Mouse (Mus musculus) cerebellum, adult 2 months (tissue): ENCODE measurements at regions not wholly inside any gene's neighbourhood (a gene's known extent, or its start where the extent isn't known, plus 50 kb on each side); places are given as distances from the start of the nearest gene placed in this dataset.

ENCODE experiments used
- DNase-seq, 2 experiments: peaks; one replicate each; pipeline ENCODE4 v3.0.0; 2021
- H3K27ac ChIP-seq: fragments of 200-500 bp; 2 replicates; pipeline ENCODE4 v1.5.1; 2012; ENCODE audit warnings: low read length, control low read depth, inconsistent platforms; ENCODE audit not compliant: insufficient read depth
- H3K27me3 ChIP-seq: fragments of 200-500 bp; 2 replicates; pipeline ENCODE4 v1.6.1; 2012; ENCODE audit warnings: inconsistent platforms, mild to moderate bottlenecking, low read length, moderate library complexity; ENCODE audit not compliant: control insufficient read depth, insufficient read depth
- H3K4me1 ChIP-seq: fragments of 200-500 bp; 2 replicates; pipeline ENCODE4 v1.6.1; 2011; ENCODE audit warnings: low read length; ENCODE audit not compliant: control insufficient read depth, insufficient read depth
- H3K4me3 ChIP-seq: fragments of 200-500 bp; replicated peaks from 2 replicates; pipeline ENCODE3; 2011; ENCODE audit warnings: mild to moderate bottlenecking, low read depth, low read length, control low read depth; ENCODE audit not compliant: insufficient read depth
- CTCF ChIP-seq: fragments of 200-500 bp; IDR thresholded peaks from 2 replicates; pipeline ENCODE4 v1.5.1; 2011; ENCODE audit warnings: low read depth, mild to moderate bottlenecking, control low read depth, low read length, moderate library complexity, borderline replicate concordance; ENCODE audit not compliant: insufficient read depth
- POLR2A ChIP-seq: fragments of 200-500 bp; IDR thresholded peaks from 2 replicates; pipeline ENCODE4 v1.6.1; 2011; ENCODE audit warnings: low read length, control low read depth, borderline replicate concordance; ENCODE audit not compliant: insufficient read depth
- WGBS: fragments of 180-500 bp; shearing (Covaris S2); methylation state at CpG from one replicate; pipeline ENCODE4 v1.1.7; 2018; 5-methylcytosine and 5-hydroxymethylcytosine counted together

GRCm38 (mm10) chr10:83976548-83976947 is 253.9 kb downstream of the 1500009L16Rik start:
- no peak overlapping the region for H3K4me3 ChIP-seq

GRCm38 (mm10) chr10:83979930-83980329 is 257.3 kb downstream of the 1500009L16Rik start:
- no peak for TF ChIP-seq POLR2A
- TF ChIP-seq CTCF: no peak
- no peak overlapping the region for H3K27ac ChIP-seq
- H3K27me3 ChIP-seq: no peaks in the 10 kb centered on the region
- no peak for DNase-seq
- no peak overlapping the region for H3K4me3 ChIP-seq
- no peaks in the 10 kb centered on the region for H3K4me1 ChIP-seq
- 90% methylated on average over 2 of the region's 2 CpGs for WGBS

More at GRCm38 (mm10) chr10:83976548-83976947, 253.9 kb downstream of the 1500009L16Rik start:
- no peak for TF ChIP-seq CTCF
- TF ChIP-seq POLR2A: no peak
- no peak for DNase-seq
- Histone ChIP-seq H3K27ac (no peak overlapping the region), H3K4me1 (no peaks in the 10 kb centered on the region), H3K27me3 (no peaks in the 10 kb centered on the region)
- 36% methylated on average over 3 of the region's 3 CpGs for WGBS

GRCm38 (mm10) chr10:83984697-83985415 is 262.2 kb downstream of the 1500009L16Rik start:
- H3K4me3 ChIP-seq: no peak overlapping the region
- TF ChIP-seq POLR2A: no peak
- TF ChIP-seq CTCF: no peak
- no peaks in the 10 kb centered on the region for H3K4me1 ChIP-seq
- 27% methylated on average over 12 of the region's 12 CpGs for WGBS
- H3K27ac ChIP-seq: no peak overlapping the region
- no peaks in the 10 kb centered on the region for H3K27me3 ChIP-seq
- DNase-seq: peak in 1 of 2 experiments; percentile 12

GRCm38 (mm10) chr10:83992577-83993305 is 270.1 kb downstream of the 1500009L16Rik start:
- no peak overlapping the region for H3K27ac ChIP-seq
- 73% methylated on average over 11 of the region's 11 CpGs for WGBS

GRCm38 (mm10) chr10:83995026-83995600 is 272.4 kb downstream of the 1500009L16Rik start:
- H3K27ac ChIP-seq: no peak overlapping the region
- WGBS: 82% methylated on average over 6 of the region's 6 CpGs
- H3K27me3 ChIP-seq: no peaks in the 10 kb centered on the region
- no peak overlapping the region for H3K4me3 ChIP-seq
- no peak for DNase-seq
- H3K4me1 ChIP-seq: no peaks in the 10 kb centered on the region
- no peak for TF ChIP-seq CTCF
- TF ChIP-seq POLR2A: no peak

More at GRCm38 (mm10) chr10:83992577-83993305, 270.1 kb downstream of the 1500009L16Rik start:
- Histone ChIP-seq H3K4me1 (no peaks in the 10 kb centered on the region), H3K27me3 (no peaks in the 10 kb centered on the region), H3K4me3 (no peak overlapping the region)
- TF ChIP-seq POLR2A (no peak), CTCF (no peak)
- DNase-seq: no peak

GRCm38 (mm10) chr10:83995913-83996312 is 273.2 kb downstream of the 1500009L16Rik start:
- Histone ChIP-seq H3K4me1 (no peaks in the 10 kb centered on the region), H3K27ac (no peak overlapping the region), H3K4me3 (no peak overlapping the region), H3K27me3 (no peaks in the 10 kb centered on the region)
- 31% methylated on average over 4 of the region's 4 CpGs for WGBS
- DNase-seq: no peak
- TF ChIP-seq POLR2A (no peak), CTCF (no peak)

- H3K27me3 ChIP-seq: no peaks in the 10 kb centered on the region
- DNase-seq: no peak
- H3K27ac ChIP-seq: no peak overlapping the region
- H3K4me3 ChIP-seq: no peak overlapping the region
- WGBS: 94% methylated on average over 2 of the region's 2 CpGs
- no peak for TF ChIP-seq CTCF
- TF ChIP-seq POLR2A: no peak
- H3K4me1 ChIP-seq: no peaks in the 10 kb centered on the region
Observed at GRCm38 (mm10) chr10:83996489-83996888, 273.8 kb downstream of the 1500009L16Rik start.
